Mouse (Mus musculus) midbrain, embryonic 10.5 days (tissue): ENCODE results near the gene Tmem140. TPM values are rescaled to one million over a fixed set of nuclear protein-coding genes. Genes with fewer than 3 reads are reported as not detected.
A peak's percentile ranks its signal among the peaks of the same experiment; 100 is the strongest.

Source experiments
- DNase-seq: peaks from one replicate; pipeline ENCODE4 v3.0.0-alpha.2; 2017; ENCODE audit warnings: low spot score
- H3K27ac ChIP-seq: fragments of 300-500 bp; sonication (generic); replicated peaks from 2 replicates; pipeline ENCODE4 v1.5.1; 2016; ENCODE audit warnings: mild to moderate bottlenecking
- H3K27me3 ChIP-seq: fragments of 300-500 bp; sonication (generic); 2 replicates; pipeline ENCODE4 v1.6.1; 2016; ENCODE audit warnings: low read depth, mild to moderate bottlenecking; ENCODE audit not compliant: poor library complexity, severe bottlenecking
- H3K36me3 ChIP-seq: fragments of 300-500 bp; sonication (generic); 2 replicates; pipeline ENCODE4 v1.6.1; 2016; ENCODE audit warnings: mild to moderate bottlenecking, moderate library complexity
- H3K4me1 ChIP-seq: fragments of 300-500 bp; sonication (generic); 2 replicates; pipeline ENCODE4 v1.6.1; 2016
- H3K4me3 ChIP-seq: fragments of 300-500 bp; sonication (generic); 2 replicates; pipeline ENCODE4 v1.5.1; 2016; ENCODE audit warnings: mild to moderate bottlenecking, moderate library complexity
- H3K9me3 ChIP-seq: fragments of 300-500 bp; sonication (generic); replicated peaks from 2 replicates; pipeline ENCODE4 v1.6.1; 2016; ENCODE audit warnings: mild to moderate bottlenecking
- WGBS: fragments of 180-500 bp; shearing (Covaris S2); methylation state at CpG from one replicate; pipeline ENCODE4 v1.1.7; 2016; 5-methylcytosine and 5-hydroxymethylcytosine counted together
- polyA plus RNA-seq: library from polyadenylated mRNA; unstranded; fragments of >200 nt; fragmentation: Nextera tagmentation; extraction: Ambion mirVana; gene quantifications from 2 replicates; pipeline ENCODE4 v1.2.1, GENCODE M21; 2016

Gene Tmem140
- polyA plus RNA-seq, 1 experiment from 2014 or later = 1.9 TPM

- Histone ChIP-seq H3K4me1 (peaks cover 15% of the 10 kb centered on the region), H3K27ac (no peak overlapping the region), H3K27me3 (no peaks in the 10 kb centered on the region), H3K4me3 (no peak overlapping the region), H3K36me3 (peaks cover 98% of the 10 kb centered on the region), H3K9me3 (no peaks in the 10 kb centered on the region)
- WGBS = 88% methylated on average over 10 of the region's 10 CpGs
- DNase-seq = no peak
Observed at GRCm38 (mm10) chr6:34903851-34904250, 40.9 kb downstream of the Tmem140 start.

- H3K36me3 ChIP-seq = peaks cover 97% of the 10 kb centered on the region
Observed at GRCm38 (mm10) chr6:34904361-34904760, 41.4 kb downstream of the Tmem140 start.

DNA sequence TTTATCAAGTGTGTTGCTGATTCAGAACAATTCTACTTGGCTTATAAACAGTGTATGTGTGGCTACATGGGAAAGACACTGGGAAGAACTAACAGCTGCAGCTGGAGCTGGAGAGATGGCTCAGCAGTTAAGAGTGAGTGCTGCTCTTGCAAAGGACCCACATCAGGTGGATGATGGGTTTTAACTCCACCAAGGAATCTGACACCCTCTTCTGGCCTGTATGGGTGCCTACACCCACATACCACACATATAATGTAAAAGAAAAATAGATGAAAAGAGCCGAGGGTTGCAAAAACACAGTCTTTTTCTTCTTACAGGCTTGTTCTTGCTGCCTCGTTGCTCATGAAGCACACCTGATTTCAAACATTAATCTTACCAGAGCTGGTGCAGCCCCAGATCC is 43.2 kb downstream of the Tmem140 start:
- peaks cover 31% of the 10 kb centered on the region for H3K4me1 ChIP-seq
- peaks cover 80% of the 10 kb centered on the region for H3K36me3 ChIP-seq
- H3K4me3 ChIP-seq = no peak overlapping the region
- H3K9me3 ChIP-seq = no peaks in the 10 kb centered on the region
- no peak for DNase-seq
- H3K27me3 ChIP-seq = no peaks in the 10 kb centered on the region
- WGBS = 82% methylated on average over 2 of the region's 2 CpGs
- H3K27ac ChIP-seq = no peak overlapping the region

More at GRCm38 (mm10) chr6:34904361-34904760, 41.4 kb downstream of the Tmem140 start:
- Histone ChIP-seq H3K27ac (no peak overlapping the region), H3K4me1 (peaks cover 17% of the 10 kb centered on the region), H3K4me3 (no peak overlapping the region), H3K9me3 (no peaks in the 10 kb centered on the region), H3K27me3 (no peaks in the 10 kb centered on the region)
- 93% methylated on average over 6 of the region's 6 CpGs for WGBS
- no peak for DNase-seq

DNA sequence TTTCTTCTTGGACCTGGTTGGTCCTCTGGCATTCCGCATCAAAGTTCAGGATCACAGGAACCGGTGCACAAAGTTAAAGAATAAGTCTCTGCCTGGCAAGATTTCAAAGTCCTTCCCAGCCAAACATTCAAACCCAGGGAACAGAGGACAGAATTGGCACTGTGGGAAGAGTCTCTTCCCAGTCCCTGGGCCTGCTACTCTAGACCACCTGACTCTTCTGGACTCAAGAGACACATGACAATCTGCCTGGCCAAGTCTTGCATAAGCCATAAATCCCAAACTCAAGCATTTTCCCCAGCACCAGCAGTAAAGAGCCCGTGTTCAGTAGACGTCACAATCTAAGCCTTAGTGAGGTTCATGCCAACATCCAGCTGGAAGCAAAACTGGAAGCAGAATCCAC is 43.7 kb downstream of the Tmem140 start:
- H3K9me3 ChIP-seq = no peaks in the 10 kb centered on the region
- no peak for DNase-seq
- no peak overlapping the region for H3K27ac ChIP-seq
- no peaks in the 10 kb centered on the region for H3K27me3 ChIP-seq
- 95% methylated on average over 4 of the region's 4 CpGs for WGBS
- H3K36me3 ChIP-seq = peaks cover 75% of the 10 kb centered on the region
- peaks cover 30% of the 10 kb centered on the region for H3K4me1 ChIP-seq
- H3K4me3 ChIP-seq = no peak overlapping the region

- 85% methylated on average over 2 of the region's 2 CpGs for WGBS
- no peaks in the 10 kb centered on the region for H3K27me3 ChIP-seq
- DNase-seq = no peak
- H3K9me3 ChIP-seq = no peaks in the 10 kb centered on the region
- no peak overlapping the region for H3K27ac ChIP-seq
- H3K4me1 ChIP-seq = peaks cover 25% of the 10 kb centered on the region
- H3K36me3 ChIP-seq = peaks cover 70% of the 10 kb centered on the region
- H3K4me3 ChIP-seq = no peak overlapping the region
Observed at GRCm38 (mm10) chr6:34907121-34907614, 44.2 kb downstream of the Tmem140 start.

GRCm38 (mm10) chr6:34907696-34908260 is 44.8 kb downstream of the Tmem140 start:
- H3K27me3 ChIP-seq = no peaks in the 10 kb centered on the region
- DNase-seq = no peak
- peaks cover 19% of the 10 kb centered on the region for H3K4me1 ChIP-seq
- no peaks in the 10 kb centered on the region for H3K9me3 ChIP-seq
- no peak overlapping the region for H3K4me3 ChIP-seq
- no peak overlapping the region for H3K27ac ChIP-seq
- H3K36me3 ChIP-seq = peaks cover 64% of the 10 kb centered on the region
- 88% methylated on average over 18 of the region's 18 CpGs for WGBS

GRCm38 (mm10) chr6:34909631-34910345 is 46.8 kb downstream of the Tmem140 start:
- DNase-seq = no peak
- Histone ChIP-seq H3K27me3 (no peaks in the 10 kb centered on the region), H3K36me3 (peaks cover 44% of the 10 kb centered on the region), H3K4me3 (peak overlapping the region; percentile 81), H3K27ac (peak overlapping the region; percentile 92), H3K4me1 (peaks cover 17% of the 10 kb centered on the region), H3K9me3 (no peaks in the 10 kb centered on the region)
- WGBS = 57% methylated on average over 8 of the region's 8 CpGs

DNA sequence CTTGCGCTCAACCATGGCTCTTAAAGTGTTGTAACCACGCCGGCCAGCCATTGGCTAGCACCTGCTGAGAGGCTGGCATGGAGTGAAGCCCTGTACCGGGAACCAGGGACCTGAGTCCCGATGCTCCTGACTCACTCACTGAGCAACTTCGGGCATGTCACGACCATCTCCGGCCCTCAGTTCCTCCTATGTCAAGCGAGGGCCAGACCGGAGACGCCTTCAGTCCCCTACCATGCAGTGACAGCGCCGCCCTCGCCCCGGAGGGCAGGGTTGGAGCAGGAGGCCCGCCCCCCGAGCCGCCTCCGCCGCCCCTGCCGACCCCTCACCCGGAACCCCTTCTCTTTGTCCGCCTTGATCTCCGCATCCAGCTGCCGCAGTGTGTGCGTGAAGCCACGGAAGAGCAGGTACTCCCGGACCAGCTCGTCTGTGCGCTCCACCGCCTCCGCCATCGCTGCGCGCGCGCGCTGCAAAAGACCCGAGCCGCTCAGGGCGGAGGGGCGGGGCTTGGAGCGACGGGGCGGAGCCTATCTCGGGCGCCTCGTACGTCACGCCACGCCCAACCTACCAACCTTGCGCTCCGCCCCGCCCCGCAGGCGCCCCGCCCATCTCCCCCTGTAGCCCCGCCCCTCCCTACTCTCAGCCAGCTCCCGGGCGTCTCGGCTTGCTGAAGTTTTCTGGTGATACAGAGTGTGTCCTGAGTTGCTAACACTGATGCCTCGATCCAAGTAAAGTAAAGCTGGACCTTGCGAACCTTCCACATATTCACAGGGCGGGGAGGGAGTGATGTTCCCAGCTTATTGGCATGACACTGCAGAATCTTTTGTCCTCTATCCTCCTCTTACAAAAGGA is 47.6 kb downstream of the Tmem140 start, which contains the start of gene Wdr91:
Gene Wdr91, minus strand, starts transcription at position 506 of the 849 bp plus-strand sequence.
- Histone ChIP-seq H3K27me3 (no peaks in the 10 kb centered on the region), H3K4me1 (peaks cover 17% of the 10 kb centered on the region), H3K4me3 (peak within 1 kb of the TSS; percentile 81), H3K9me3 (no peaks in the 10 kb centered on the region), H3K36me3 (peaks cover 36% of the 10 kb centered on the region), H3K27ac (peak within 1 kb of the TSS; percentile 92)
- WGBS = under 1% methylated on average over 64 of the region's 64 CpGs
- peak; percentile 96 for DNase-seq

GRCm38 (mm10) chr6:34913341-34914040 is 50.5 kb downstream of the Tmem140 start:
- Histone ChIP-seq H3K27ac (no peak overlapping the region), H3K27me3 (no peaks in the 10 kb centered on the region), H3K9me3 (no peaks in the 10 kb centered on the region), H3K36me3 (peaks cover 8% of the 10 kb centered on the region; the same call in 1 of the 2 replicates), H3K4me1 (peaks cover 15% of the 10 kb centered on the region), H3K4me3 (no peak overlapping the region)
- 84% methylated on average over 13 of the region's 13 CpGs for WGBS
- DNase-seq = no peak

DNA sequence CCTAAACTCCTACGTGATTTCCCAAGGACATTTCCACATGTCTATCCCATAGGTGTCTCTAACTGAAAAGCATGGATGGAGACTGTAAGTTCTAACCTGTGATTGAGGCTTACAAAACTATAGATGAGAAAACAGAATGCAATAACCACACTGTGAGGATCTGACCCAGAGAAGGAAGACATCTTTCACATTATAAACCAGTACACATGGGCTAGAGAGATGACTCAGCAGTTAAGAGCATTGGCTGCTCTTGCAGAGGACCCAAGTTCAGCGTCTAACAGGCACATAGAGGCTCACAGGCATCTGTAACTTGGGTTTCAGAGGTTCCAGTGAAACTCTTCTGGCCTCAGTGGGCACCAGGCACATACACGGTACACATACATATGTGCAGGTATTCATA is 51.5 kb downstream of the Tmem140 start:
- DNase-seq = no peak
- H3K4me3 ChIP-seq = no peak overlapping the region
- H3K27ac ChIP-seq = no peak overlapping the region
- H3K36me3 ChIP-seq = no peaks in the 10 kb centered on the region
- no peaks in the 10 kb centered on the region for H3K27me3 ChIP-seq
- peaks cover 12% of the 10 kb centered on the region for H3K4me1 ChIP-seq
- WGBS = 89% methylated on average over 3 of the region's 3 CpGs
- no peaks in the 10 kb centered on the region for H3K9me3 ChIP-seq

GRCm38 (mm10) chr6:34919146-34919545 is 56.2 kb downstream of the Tmem140 start:
- H3K9me3 ChIP-seq = no peaks in the 10 kb centered on the region
- no peak for DNase-seq
- H3K36me3 ChIP-seq = no peaks in the 10 kb centered on the region
- H3K27ac ChIP-seq = no peak overlapping the region
- WGBS = 79% methylated on average over 7 of the region's 7 CpGs
- H3K4me3 ChIP-seq = no peak overlapping the region
- no peaks in the 10 kb centered on the region for H3K4me1 ChIP-seq
- H3K27me3 ChIP-seq = no peaks in the 10 kb centered on the region

DNA sequence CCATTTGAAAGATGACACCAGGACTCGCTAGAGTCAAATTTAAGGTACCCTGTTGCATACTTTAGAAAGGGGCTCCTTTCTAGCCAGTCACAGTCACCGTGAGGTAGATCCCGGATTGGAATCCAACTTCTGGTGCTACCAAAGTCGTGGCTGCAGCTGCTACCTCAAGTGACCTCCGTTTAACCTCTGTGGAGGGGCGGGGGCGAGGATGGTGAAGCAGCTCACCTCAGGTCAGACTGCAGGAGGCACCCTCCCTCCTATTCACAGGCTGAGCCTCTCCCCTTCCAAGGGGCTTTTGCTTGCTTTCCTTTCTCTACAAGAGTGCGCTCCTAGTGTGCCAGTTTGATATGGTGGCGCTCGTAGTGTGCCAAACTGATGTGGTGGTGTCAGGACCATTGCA is 57.0 kb downstream of the Tmem140 start, which contains the start of gene Stra8:
Gene Stra8, plus strand, starts transcription at position 208 of the 400 bp plus-strand sequence.
- no peaks in the 10 kb centered on the region for H3K27me3 ChIP-seq
- no peak within 1 kb of the TSS for H3K4me3 ChIP-seq
- DNase-seq = no peak
- WGBS = 56% methylated on average over 10 of the region's 10 CpGs
- no peaks in the 10 kb centered on the region for H3K9me3 ChIP-seq
- H3K27ac ChIP-seq = no peak within 1 kb of the TSS
- H3K4me1 ChIP-seq = no peaks in the 10 kb centered on the region
- no peaks in the 10 kb centered on the region for H3K36me3 ChIP-seq
